Mouse (Mus musculus) cerebellum, adult 18-20 months (tissue): ENCODE results near the gene Vamp4.

Experiments
- DNase-seq, 2 experiments: peaks; one replicate each; pipeline ENCODE4 v3.0.0; 2021

The Vamp4 gene

GRCm38 (mm10) chr1:162570260-162570748, at the start of gene Vamp4:
Vamp4 (plus strand) TSS chr1:162570515.
- peak; percentile 94 to 95 for DNase-seq

DNA sequence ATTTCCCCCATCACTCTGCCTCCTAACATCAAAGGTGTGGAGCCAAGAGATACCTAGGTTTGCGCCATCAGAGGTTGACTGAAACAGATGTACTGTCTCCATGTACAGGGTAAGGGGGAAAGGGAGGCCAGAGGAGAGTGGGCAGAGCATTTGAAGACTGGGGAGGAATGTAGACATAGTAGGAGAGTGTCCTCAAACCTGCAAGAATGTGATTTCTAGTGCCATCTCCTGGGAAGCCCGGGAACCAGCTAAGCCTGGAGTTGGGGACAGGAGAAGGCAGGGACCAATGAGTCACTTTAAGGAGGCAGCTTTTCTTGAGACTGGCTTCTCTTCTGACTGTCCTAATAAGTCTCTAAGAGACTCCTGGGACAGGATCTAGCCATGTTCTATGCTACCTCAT, 40.7 kb upstream of the Vamp4 start:
- peak; percentile 25 to 33 for DNase-seq

- DNase-seq: no peak
Measured at GRCm38 (mm10) chr1:162530666-162531065, 39.6 kb upstream of the Vamp4 start.

DNA sequence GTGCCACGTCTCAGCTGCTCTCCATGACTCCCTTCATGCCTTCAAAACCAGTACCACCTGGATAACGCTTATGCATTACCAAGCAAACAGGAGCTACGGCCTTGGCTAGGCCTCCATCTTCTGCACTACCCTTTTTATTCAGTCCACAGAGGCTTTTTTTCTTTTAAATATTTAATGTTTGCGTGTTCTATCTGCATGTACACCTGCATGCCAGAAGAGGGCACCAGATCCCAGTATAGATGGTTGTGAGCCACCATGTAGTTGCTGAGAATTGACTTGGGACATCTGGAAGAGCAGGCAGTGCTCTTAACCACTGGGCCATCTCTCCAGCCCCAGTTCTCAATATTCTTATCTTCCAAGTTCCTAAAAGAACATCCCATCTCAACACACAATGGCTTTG, 38.7 kb upstream of the Vamp4 start:
- no peak for DNase-seq

DNA sequence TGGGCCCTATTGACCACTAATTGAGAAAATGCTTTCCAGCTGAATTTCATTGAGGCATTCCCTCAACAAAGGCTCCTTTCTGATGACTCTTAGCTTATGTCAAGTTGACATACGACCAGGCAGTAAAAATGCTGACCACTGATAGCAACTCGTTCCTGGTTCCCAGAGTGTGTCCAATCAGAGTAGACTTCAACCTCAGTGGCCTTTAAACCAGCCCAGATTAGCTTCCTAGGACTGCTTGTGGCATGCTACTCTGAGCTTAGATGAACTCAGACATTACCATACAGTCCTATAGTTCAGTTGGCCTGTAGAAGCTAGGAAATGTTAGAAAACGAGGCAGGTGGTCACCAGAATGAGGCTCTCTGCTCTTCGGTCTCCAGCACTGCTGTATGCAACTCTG, 38.0 kb upstream of the Vamp4 start:
- DNase-seq: no peak

- no peak for DNase-seq
Measured at GRCm38 (mm10) chr1:162533766-162534560, 36.4 kb upstream of the Vamp4 start.

GRCm38 (mm10) chr1:162543231-162543630, 27.1 kb upstream of the Vamp4 start:
- no peak for DNase-seq

- DNase-seq: no peak
Measured at GRCm38 (mm10) chr1:162547607-162548006, 22.7 kb upstream of the Vamp4 start.

DNA sequence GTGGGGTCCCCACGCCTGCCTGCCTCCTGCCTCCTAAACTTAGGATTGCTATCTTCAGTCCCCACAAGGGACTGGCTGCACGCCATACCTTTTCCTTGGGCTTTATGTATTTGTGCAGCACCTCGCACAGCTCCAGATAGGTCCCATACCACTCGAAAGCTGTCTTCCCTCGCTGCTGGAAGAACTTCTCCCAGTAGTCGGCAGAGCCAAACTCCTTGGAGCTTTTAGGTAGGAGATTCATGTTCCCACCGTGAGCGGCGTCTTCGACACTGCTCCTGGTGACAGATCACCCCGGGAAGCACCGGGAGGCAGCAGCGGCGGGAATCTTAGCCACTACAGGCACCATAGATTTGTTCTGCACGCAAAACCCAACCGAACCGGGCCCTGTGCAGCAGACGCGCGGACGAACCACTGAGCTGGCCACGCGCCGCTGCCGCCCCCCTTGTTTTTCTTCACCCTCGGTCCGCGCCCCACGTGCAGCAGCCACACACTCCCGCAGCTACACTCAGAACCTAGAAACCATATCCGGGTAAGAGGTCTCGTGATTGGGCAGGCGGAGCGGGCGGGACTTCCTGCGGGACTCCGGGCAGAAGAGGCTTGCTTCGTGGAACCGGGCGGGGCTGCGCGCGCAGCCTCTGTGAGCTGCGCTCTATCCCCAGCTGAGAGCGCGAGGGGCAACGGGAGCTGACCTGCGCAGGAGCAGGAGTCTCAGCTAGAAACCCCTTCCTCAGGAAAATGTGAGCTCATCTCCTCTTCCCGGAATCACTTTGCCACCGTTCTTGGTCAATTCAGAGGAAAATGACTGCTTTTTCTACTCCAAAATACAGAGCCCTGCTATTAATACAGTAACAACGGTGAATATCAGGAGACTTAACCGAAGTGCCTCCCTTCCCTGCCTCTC, 22.0 kb upstream of the Vamp4 start, which contains the start of gene Mettl13:
Gene Mettl13, minus strand, starts transcription at position 536 of the 901 bp plus-strand sequence.
- DNase-seq: peak; percentile 87 to 93

GRCm38 (mm10) chr1:162548917-162549613, 21.2 kb upstream of the Vamp4 start:
- DNase-seq: no peak

DNA sequence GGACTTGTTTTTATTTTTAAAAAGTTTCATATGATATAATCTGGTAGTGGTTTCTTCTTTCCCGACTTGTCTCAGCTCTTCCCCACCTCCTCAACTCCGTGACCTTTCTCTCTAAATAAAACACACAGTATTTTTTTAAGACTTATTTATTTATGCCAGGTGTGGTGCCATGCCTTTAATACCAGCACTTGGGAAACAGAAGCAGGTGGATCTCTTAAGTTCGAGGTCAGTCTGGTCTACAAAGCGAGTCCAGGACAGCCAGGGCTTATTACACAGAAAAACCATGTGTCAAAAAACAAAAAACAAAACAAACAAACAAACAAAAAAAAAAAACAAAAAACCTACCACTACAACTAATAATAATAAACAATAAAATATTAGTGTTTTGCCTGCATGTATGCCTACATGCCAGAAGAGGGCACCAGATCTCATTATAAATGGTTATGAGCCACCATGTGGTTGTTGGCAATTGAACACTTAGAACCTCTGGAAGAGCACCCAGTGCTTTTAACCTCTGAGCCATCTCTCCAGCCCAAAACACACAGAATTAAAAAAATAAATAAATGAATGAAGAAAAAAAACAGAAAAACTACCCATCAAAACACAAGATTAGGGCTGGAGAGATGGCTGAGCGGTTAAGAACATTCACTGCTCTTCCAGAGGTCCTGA, 20.6 kb upstream of the Vamp4 start:
- peak in 1 of 2 experiments; percentile 23 for DNase-seq

DNA sequence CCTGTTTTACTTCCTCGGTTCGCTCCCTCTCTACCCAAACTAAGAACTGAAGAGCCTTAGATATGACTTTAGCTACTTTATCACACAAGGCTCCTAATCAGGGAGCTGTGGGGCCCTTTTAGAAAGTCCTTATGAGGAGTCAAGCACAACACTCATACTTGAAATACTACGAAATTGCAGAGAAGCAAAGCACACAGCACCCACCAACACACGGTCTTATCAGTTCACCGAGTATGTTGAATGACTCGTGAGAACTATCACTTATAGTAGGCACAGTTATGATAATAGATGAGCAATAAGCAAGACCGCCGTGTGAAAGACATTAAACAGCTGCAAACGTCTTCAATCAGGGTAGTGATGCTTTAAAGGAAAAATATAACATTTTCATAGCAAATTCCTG, 17.4 kb upstream of the Vamp4 start:
- no peak for DNase-seq

DNA sequence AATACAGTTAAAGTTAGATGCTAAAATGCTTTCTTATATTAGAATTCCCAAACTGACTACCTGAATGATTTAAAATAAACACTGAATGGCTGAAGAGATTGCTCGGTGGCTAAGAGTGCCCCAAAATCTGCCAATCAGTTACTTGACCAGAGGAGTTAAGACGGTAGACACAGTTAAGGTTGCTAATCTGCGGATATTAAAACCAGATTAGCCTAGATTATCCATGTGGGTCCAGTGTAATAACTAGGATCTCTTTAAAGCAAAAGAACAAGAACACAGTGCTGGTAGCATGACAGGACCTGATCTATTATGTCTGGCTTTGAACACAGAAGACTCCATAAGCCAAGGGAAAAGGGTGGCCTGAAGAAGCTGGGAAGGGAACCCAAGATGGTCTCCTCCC, 16.1 kb upstream of the Vamp4 start:
- DNase-seq: no peak

DNA sequence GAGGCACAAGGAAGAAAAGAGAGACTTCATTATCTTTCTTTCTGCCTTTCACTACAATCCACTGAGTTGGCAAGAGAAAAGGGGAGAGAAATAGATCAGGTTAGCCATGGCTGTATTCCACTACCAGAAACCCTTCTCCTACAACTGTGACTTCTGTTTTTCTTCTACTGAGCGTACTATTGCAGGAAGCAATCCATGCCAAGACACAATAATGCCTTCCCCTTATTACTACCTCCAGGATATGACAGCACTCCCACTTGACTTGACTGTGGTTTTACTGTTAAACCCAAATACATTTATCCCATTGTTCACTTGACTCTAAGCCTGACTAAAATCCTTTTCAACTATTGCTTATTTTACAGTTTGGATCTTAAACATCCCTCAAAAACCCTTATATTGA, 7.1 kb upstream of the Vamp4 start:
- no peak for DNase-seq

- no peak for DNase-seq
Measured at GRCm38 (mm10) chr1:162564992-162565391, 5.3 kb upstream of the Vamp4 start.

DNA sequence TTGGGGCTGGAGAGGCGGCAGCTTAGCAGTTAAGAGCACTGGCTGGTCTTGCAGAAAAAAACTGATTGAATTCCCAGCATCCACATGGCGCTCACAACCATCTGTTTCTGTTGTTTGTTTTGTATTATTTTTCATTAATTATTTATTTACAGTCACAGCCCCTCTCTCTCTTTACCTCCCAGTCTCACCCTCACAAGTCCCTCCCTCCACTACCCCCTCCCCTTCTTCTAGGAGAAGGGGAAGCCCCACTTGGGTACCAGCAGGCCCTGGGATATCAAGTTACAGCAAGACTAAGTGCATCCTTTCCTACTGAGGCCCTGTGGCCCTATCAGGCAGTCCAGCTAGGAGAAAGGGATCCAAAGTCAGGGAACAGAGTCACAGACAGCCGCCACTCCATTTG, 3.0 kb upstream of the Vamp4 start:
- no peak for DNase-seq

DNA sequence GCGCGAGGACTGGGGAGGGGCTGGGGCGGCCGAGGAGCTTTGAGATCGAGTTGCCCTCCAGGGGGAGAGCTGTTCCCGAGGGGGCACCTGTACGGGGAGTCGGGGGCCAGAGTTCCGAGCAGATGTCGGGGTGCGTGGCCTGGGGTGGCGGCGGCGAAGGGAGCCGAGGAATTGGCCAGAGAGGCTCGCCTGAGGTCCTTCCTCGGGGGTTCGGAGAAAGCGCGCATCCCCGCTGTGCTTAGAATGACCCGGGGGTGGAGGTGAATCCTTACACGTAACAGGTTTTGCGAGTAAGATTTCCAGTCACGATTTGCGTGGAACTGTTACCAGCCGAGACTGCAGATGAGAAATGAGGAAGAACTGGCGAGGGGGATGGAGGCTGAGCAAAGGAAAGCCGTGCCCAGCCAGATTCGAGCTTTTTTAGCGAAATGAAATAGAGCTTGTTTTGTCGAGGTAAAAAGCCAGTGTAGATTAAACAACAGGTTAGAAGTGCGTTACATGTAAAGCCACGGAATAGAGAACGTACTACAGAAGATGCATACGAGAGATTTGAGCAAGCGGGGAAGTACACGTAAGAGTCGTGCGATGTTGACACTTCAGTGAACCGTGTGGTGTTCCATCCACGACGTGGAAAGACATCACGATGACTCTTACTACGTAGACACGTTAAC, 751 bp downstream of the Vamp4 start:
- DNase-seq: peak in 1 of 2 experiments; percentile 57

- no peak for DNase-seq
Measured at GRCm38 (mm10) chr1:162575098-162575497, 4.8 kb downstream of the Vamp4 start.

DNA sequence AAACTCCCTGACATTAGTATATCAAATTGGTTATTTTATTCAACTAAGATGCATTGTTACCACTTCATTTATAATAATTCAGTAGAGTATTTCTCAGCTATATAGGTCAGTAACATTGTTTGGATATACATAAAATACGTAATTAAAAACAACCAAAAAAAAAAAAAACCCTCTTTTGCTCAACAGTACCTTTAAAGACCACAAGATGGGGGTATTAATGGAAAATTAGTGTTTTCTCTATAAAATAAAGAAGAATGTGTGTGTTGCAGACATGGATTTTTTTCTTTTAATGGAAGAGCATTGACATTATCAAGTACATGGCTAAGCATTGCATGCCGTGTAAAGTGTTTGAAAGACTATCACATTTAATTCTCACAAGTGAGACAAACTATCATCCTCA, 12.6 kb downstream of the Vamp4 start:
- no peak for DNase-seq

DNA sequence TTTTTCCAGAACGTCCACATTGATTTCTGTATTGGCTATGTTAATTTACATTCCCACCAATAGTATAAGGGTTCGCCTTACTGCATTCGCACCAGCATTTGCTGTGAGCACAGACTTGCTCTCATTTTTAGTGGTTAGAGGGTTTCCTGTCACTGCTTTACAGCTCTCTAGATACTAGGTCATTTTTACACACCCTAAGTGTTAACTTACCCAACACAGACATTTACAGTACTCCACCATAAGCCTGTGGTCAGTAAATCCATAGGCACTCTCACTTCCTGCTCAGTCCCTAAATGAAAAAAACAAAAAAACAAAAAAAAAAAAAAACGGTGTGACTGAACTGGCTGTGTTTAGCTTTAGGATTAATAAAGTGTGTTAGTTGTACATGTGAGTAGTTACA, 16.0 kb downstream of the Vamp4 start:
- DNase-seq: no peak

DNA sequence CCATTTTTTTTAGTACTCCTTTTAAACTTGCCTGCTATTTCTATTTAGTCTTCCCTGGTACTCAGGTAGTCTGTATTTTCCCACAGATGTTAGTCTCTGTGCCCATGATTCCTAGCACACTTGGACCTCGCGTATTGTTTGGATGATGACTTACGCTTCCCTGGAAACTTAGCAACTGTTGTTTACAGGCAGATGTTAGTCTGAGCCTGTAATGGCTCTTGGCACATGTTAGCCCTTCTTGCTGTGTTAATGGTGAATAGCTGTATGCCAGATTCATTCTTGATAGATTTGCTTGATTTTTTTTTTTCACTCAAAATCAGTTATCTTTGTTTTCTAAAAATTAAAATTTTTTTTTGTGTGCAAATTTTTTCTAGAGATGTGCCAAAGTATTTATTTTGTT, 18.3 kb downstream of the Vamp4 start:
- no peak for DNase-seq

DNA sequence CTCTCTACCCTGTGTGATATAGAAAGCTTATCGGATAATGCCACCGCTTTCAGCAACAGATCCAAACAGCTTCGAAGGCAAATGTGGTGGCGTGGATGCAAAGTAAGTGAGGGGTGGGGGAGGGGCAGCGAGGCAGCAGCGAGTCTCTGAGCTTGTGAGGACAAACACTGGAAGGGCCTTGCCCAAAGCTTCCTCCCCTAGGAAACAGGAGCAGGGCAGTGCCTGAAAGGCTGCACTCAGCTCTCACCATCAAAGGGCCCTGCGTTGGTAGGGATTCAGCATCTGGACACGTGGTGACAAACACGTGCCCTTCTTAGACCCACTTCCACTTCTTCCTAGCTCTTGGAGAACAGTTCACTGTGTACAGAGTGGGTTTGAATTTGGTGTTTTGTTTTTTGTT, 19.1 kb downstream of the Vamp4 start:
- DNase-seq: no peak
